Mouse (Mus musculus) kidney, embryonic 15.5 days (tissue): ENCODE measurements at regions not wholly inside any gene's neighbourhood (a gene's known extent, or its start where the extent isn't known, plus 50 kb on each side); places are given as distances from the start of the nearest gene placed in this dataset.

Experiments used
- ATAC-seq: fragments of 200-750 bp; cut with Nextera tagmentation; replicated peaks from 2 replicates; pipeline ENCODE4 v1.8.0; 2017; ENCODE audit warnings: moderate TSS enrichment; ENCODE audit not compliant: low FRiP score
- H3K27ac ChIP-seq: fragments of 300-500 bp; sonication (generic); 2 replicates; pipeline ENCODE4 v1.5.1; 2015; ENCODE audit warnings: mild to moderate bottlenecking, inconsistent platforms
- H3K27me3 ChIP-seq: fragments of 300-500 bp; sonication (generic); 2 replicates; pipeline ENCODE4 v1.6.1; 2015; ENCODE audit warnings: inconsistent platforms
- H3K36me3 ChIP-seq: fragments of 300-500 bp; sonication (generic); 2 replicates; pipeline ENCODE4 v1.6.1; 2015; ENCODE audit warnings: inconsistent platforms
- H3K4me1 ChIP-seq: fragments of 300-500 bp; sonication (generic); 2 replicates; pipeline ENCODE4 v1.6.1; 2015; ENCODE audit warnings: inconsistent platforms
- H3K4me2 ChIP-seq: fragments of 300-500 bp; sonication (generic); 2 replicates; pipeline ENCODE4 v1.6.1; 2015; ENCODE audit warnings: moderate library complexity, mild to moderate bottlenecking, inconsistent platforms
- H3K4me3 ChIP-seq: fragments of 300-500 bp; sonication (generic); replicated peaks from 2 replicates; pipeline ENCODE4 v1.5.1; 2015; ENCODE audit warnings: mild to moderate bottlenecking, inconsistent platforms
- H3K9ac ChIP-seq: fragments of 300-500 bp; sonication (generic); 2 replicates; pipeline ENCODE4 v1.6.1; 2015; ENCODE audit warnings: mild to moderate bottlenecking, inconsistent platforms
- H3K9me3 ChIP-seq: fragments of 300-500 bp; sonication (generic); replicated peaks from 2 replicates; pipeline ENCODE4 v1.6.1; 2016; ENCODE audit warnings: inconsistent platforms
- WGBS: fragments of 180-500 bp; shearing (Covaris S2); methylation state at CpG from one replicate; pipeline ENCODE4 v1.1.7; 2015; ENCODE audit warnings: mixed read lengths; 5-methylcytosine and 5-hydroxymethylcytosine counted together

- H3K4me1 ChIP-seq, result no peaks in the 10 kb centered on the region
- H3K9ac ChIP-seq, result no peak overlapping the region
- ATAC-seq, result no peak
- no peaks in the 10 kb centered on the region for H3K27me3 ChIP-seq
- no peaks in the 10 kb centered on the region for H3K9me3 ChIP-seq
- H3K4me3 ChIP-seq, result no peak overlapping the region
- H3K27ac ChIP-seq, result no peak overlapping the region
- no peak overlapping the region for H3K4me2 ChIP-seq
- H3K36me3 ChIP-seq, result no peaks in the 10 kb centered on the region
- WGBS, result 73% methylated on average over 2 of the region's 2 CpGs
Observed at GRCm38 (mm10) chr5:80704732-80705131, 315.2 kb upstream of the Adgrl3 start.

- 68% methylated on average over 8 of the region's 8 CpGs for WGBS
- H3K9me3 ChIP-seq, result no peaks in the 10 kb centered on the region
- no peak overlapping the region for H3K9ac ChIP-seq
- no peaks in the 10 kb centered on the region for H3K27me3 ChIP-seq
- no peaks in the 10 kb centered on the region for H3K4me1 ChIP-seq
- no peak for ATAC-seq
- H3K4me3 ChIP-seq, result no peak overlapping the region
- no peaks in the 10 kb centered on the region for H3K36me3 ChIP-seq
- no peak overlapping the region for H3K27ac ChIP-seq
- H3K4me2 ChIP-seq, result no peak overlapping the region
Observed at GRCm38 (mm10) chr5:80706645-80707056, 313.3 kb upstream of the Adgrl3 start.
